Comparison of ENCODE assay signal across 13 mouse cellular contexts in genomic region chr7:132111770-132112169, GRCm38 (mm10). TPM values are rescaled to one million over a fixed set of nuclear protein-coding genes. Genes with fewer than 3 reads are reported as not detected.
"Had no signal": no experiment of that assay in that cellular context is flagged by ENCODE, and none has a peak within 500 bp of the region (broad histone marks: within the 10 kb centered on the region; RNA-seq: fewer than 3 reads in every experiment).

No protein-coding gene starts in this region.

- H3K27ac ChIP-seq: limb, embryonic 13.5 days; liver, embryonic 14.5 days; midbrain, embryonic 13.5 days; stomach, postnatal 0 days had no signal

- ATAC-seq: lung, postnatal 0 days; midbrain, embryonic 13.5 days had no signal

- H3K9me3 ChIP-seq: limb, embryonic 13.5 days; midbrain, embryonic 13.5 days had no signal

- DNase-seq: kidney, postnatal 10 days; left cerebral cortex, postnatal 4 days; lung, adult 18-20 months; lung, postnatal 36 days; right cerebral cortex, adult 18-20 months; right cerebral cortex, postnatal 25 days; thymus, postnatal 14 days had no signal

- H3K4me1 ChIP-seq: limb, embryonic 13.5 days; midbrain, embryonic 13.5 days had no signal

- H3K27me3 ChIP-seq: limb, embryonic 13.5 days; midbrain, embryonic 13.5 days had no signal

- H3K4me2 ChIP-seq: limb, embryonic 13.5 days; midbrain, embryonic 13.5 days had no signal

- H3K4me3 ChIP-seq: limb, embryonic 13.5 days; midbrain, embryonic 13.5 days had no signal

- H3K9ac ChIP-seq: limb, embryonic 13.5 days; liver, embryonic 14.5 days; midbrain, embryonic 13.5 days had no signal

- H3K36me3 ChIP-seq: limb, embryonic 13.5 days; midbrain, embryonic 13.5 days had no signal

RNA-seq across cellular contexts. Expression of gene Cpxm2, which starts 42.8 kb away (rescaled TPM):
- total RNA-seq: megakaryocyte progenitor cell, adult 5-6 weeks had no signal
